Mouse (Mus musculus): ENCODE measurements around the gene AI837181.

Gene AI837181

DNA sequence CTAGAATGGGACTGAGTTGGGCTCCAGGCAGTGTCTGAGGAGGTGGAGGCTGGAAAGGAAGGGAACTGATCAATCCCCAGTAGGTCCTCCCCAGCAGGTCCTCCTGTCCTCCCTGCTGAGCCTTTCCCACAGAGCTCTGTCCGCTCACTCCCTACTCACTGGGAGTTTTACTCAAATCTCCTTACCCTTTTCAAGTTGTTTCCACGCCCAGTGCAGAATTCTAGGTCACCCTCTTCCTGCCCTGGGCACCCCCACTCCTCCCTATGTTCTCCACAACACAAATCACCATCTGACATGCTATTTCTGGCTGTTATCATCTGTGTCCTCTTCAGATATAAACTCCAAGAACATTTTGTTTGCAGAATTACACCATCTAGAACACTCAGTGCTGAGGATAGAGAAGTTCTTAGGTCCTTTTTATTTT, 10.4 kb upstream of the AI837181 start:
- no peak for DNase-seq (ENCODE audit: extremely low spot score, low spot score)

DNA sequence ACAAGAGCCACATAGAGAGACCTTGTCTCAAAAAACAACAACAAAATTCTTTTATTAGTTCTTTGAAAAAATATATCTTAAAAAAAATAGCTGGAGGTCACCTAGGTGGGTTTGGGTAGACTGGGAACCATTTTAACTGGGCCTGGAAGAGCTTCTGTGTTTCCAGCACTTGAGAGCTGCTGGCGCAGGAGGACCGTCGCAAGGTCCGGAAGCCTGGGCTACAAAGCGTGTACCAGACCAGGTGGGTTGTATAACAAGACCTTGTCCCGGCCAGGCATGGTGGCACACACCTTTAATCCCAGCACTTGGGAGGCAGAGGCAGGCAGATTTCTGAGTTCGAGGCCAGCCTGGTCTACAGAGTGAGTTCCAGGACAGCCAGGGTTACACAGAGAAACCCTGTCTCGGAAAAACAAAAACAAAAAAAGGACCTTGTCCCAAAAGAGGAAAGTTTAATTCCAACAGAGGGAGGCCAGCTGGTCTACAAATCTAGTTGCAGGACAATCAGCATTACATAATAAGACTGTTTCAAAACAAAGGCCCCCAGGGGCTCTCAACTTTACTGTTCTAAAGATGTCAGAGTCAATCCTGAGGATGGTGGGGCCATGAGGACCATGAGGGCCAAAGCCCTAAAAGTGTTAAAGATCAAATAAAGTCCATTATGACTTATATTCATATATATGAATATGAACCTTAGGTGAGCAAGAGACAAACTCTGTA, 6.0 kb upstream of the AI837181 start:
- no peak for DNase-seq (ENCODE audit: extremely low spot score, low spot score)

DNA sequence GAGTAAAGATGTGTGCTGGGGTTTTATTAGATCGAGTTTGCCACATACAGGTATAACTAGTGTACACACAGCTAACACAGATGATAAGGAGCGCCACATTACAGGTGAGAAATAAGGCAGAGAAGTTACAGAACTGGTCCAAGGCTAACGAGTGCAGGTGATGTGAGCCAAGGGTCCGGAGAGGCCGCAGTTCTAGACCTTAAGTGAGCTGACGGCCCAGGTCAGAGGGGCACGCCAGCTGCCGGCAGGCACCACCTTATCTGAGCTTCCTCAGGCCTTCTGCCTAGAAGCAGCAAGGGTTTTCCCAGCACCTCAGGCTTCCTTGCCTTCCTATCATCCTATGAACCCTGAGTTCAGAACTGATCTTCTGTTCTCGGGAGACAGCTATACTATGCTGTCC, 5.3 kb upstream of the AI837181 start:
- DNase-seq (ENCODE audit: extremely low spot score, low spot score): no peak

DNA sequence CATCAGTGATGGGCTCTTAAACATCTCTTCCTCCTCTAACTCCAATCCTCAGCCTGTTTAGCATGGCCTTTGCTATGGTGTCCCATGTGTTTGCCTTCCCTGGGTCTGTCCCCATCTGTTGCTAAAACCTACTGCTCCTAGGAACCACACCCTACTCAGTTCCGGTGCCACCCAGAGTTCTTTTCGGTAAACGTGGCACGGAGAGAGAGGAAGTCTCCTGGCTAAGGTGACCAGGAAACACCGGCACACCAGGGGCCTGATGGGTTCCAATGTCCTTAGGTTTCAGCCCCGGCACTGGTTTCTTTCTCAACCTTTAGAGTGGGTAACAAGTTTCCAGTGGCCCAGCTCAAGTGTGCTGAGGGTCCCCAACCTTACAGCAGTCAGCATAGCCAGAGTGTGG, 4.4 kb upstream of the AI837181 start:
- DNase-seq (ENCODE audit: extremely low spot score, low spot score): no peak

DNA sequence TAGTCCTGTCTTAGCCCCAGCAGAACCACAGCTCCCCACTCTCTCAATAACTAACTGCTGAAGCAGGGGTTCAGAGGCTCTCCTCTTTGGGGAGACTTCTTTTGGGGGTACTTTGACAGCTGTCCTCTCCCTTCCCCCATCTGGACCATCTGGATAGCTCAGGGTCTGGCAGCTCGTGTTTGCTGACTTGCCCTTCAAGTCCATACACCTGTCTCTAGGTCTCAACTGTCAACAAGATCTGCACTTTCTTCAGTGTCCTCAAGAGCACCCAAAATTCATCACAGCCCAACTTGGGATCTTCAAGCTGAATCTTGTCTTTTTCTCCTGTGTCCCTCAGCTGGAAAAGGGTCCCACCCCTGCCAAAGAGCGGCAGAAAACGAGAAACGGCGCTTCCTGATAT, 3.2 kb upstream of the AI837181 start:
- DNase-seq (ENCODE audit: extremely low spot score, low spot score): no peak

DNA sequence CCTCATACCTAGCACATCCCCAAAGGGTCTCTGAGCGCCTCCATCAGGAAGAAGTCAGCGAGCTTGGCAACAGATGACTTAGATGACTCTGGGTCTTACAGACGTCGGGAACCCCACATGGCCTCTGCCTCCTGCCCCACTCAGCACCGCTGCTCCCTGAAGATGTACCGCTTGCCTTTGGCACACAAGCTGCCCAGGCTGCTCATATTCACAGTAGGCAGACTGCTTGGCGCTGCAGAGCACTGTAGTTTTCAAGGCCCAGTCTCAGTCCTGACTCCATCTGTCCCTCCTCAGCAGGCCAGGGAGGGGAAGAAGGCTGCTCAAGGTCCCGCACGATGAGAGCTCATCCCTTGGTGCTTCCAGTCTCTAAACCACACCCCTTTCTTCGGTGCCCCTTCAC, 2.7 kb upstream of the AI837181 start:
- DNase-seq (ENCODE audit: extremely low spot score, low spot score): no peak

DNA sequence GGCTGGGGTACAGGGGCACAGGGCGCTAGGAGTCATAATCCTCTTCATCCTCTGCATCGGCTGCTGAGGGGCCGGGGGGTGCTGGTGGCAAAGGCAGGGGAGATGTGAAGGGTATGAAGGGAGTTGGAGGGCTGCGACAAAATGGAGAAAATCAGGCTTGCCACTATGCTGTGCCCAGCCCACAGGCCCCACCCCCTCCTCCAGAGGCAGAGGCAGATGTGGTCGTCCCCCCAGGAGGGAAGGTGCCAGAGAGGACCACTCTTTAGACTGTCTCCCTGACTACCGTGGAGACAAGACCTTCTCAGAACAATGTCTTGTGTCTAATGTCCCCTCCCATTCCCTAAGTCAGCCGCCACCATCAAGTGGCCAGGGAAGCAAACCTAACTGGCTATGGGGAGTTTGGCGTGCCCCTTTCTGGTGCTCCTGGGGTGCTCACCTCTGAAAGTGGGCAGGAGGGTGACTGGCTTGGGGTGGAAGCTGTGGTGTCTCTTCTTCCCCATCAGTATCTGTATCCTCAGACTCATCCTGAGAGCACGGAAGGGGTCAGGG, 2.0 kb upstream of the AI837181 start:
- no peak for DNase-seq (ENCODE audit: extremely low spot score, low spot score)

DNA sequence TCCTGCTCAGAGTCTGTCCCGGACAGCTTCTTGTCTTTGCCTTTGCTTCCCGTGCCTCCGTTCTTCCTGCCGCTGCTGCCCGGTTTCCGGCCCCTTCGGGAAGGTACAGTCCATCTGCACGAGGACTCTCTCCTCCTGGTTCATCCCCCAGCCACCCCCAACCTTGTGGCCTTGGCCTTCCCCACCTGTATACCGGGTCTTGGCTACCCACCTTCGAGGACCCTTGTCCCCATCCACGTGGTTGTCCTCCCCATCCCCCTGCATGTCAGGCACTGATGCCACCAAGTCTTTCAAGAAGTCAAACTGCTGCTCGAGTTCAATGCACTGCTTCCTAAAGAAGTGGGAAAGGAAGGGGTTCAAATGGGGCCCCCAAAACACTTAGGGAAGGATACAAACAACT, 1.4 kb upstream of the AI837181 start:
- no peak for DNase-seq (ENCODE audit: extremely low spot score, low spot score)

DNA sequence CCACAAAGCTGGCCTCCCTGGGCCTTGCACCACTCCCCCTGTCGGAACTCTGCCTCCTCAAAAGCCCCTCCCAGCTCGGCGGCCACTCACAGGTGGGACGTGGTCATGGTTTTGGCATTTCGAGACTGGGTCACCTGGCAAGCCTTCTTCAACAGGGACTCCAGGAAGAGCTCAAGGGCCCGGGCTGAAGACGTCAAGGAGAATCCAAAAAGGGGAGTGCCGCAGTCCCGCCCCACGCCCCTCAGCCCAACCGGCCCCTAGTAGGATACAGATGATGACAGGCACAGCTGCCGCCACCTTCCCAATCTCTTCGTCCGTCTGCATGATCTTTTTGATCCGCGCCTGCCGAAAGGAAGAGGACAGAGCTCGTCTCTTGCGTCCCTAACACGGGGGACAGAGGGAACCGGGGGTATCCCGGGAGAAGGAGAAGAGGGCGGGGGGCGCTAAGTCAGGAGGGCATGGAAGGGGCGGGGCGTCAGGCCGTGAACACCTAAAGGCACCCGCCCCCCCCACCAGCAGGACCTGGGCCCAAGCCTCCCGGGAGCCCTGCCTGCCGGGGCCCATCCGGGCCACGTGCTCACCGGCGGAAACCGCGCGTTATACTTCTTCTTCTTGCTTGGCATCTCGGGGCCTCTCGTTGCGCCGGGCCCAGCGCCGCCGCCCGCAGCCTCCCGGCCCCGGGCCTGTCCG, 707 bp upstream of the AI837181 start:
- DNase-seq (ENCODE audit: extremely low spot score, low spot score): no peak

DNA sequence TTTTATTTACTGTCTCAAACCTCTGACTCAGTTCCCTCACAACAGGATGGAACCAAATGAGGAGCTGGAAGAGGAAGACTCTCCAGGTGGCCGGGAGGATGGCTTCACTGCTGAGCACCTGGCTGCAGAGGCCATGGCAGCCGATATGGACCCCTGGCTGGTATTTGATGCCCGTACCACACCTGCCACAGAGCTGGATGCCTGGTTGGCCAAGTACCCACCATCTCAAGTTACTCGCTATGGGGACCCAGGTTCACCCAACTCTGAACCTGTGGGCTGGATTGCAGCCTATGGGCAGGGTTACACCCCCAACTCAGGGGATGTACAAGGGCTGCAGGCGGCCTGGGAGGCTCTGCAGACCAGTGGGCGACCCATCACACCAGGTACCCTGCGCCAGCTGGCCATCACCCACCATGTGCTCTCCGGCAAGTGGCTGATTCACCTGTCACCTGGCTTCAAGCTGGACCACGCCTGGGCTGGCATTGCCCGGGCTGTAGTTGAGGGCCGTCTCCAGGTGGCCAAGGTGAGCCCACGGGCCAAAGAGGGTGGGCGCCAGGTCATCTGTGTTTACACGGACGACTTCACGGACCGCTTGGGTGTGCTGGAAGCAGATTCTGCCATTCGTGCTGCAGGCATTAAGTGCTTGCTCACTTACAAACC, 1.1 kb downstream of the AI837181 start:
- no peak for DNase-seq (ENCODE audit: extremely low spot score, low spot score)

DNA sequence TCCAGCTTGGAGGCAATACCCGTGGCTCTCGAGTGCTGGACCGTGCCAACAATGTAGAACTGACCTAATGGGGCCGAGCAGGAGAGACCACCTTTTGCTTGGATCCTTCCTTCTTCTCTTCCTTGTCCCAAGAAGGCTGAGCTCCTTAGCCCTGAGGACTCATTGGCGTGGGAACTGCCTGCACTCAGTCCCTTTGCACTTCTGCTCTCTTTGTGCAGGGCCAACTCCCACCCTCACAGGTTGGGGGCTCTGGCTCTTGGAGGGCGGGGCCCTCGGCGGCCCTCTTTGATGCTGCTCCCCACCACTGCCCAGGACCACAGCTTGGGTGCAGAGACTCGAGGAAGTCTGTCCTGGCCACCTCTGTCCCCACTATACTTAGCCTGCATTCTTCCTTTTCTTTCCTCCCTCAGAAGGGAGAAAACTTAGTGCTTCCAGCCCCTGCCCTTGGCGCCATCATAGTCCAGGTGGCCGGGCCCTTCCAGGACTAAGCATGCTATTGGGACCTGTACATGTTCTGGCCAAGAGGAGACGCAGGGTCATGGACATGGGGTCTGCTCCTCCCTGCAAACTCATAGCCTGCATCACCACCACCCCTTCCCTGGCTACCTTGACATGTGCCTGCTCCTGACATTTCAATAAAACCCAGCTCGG, 1.8 kb downstream of the AI837181 start:
- DNase-seq (ENCODE audit: extremely low spot score, low spot score): no peak

DNA sequence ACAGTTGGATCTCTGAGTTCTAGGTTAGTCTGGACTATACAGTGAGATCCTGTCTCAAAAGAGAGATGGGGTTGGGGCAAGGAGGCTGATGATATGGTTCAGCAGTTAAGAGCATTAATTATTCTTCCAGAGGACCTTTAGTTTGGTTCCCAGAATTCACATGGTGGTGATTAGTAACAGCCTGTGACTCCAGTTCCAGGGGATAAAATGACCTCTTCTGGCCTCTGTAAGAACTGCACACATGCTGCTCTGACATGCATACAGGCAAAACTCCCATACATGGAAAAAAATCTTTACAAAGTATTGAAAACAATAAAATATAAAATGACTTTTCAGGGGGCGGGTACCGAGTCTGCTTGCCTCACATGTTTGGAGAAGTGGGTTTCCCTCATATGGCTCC, 3.1 kb downstream of the AI837181 start:
- no peak for DNase-seq (ENCODE audit: extremely low spot score, low spot score)

DNA sequence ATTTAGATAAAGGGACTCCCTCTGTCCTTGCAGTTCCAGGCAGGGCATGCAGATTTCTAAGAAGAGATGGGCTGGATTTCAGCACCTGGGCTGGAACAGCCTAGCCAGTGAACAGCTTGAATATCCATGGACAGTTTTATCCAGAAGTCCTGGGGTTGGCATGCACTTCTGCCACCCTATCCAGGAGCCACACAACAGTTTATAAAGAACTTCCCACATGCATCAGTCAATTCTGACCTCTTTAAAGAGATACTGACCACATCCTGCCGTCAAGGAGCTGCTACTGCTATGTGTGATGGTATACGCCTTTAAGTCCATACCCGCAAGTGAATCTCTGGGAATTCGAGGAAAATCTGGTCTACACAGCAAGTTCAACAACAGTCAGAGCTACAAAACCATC, 4.3 kb downstream of the AI837181 start:
- no peak for DNase-seq (ENCODE audit: extremely low spot score, low spot score)

DNA sequence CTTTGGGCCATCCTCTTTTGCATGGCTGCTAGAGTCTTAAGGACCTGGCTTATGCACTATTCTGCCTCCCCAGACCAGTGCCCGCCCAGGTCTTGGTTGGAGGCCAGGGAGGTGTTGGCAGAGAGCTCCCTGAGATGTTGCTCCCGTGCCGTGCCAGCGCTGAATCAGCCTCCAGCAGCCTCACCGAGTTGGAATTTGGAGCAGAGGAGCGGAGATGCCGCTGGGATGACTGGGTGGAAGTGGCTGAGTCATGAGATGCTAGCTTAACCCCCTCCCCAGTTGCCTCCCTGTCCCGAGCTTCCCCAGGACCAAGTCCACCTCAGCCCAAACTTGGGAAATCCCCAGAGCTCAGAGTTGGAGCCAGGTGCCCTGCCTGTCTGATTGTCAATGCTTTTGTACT, 4.9 kb downstream of the AI837181 start:
- no peak for DNase-seq (ENCODE audit: extremely low spot score, low spot score)

DNA sequence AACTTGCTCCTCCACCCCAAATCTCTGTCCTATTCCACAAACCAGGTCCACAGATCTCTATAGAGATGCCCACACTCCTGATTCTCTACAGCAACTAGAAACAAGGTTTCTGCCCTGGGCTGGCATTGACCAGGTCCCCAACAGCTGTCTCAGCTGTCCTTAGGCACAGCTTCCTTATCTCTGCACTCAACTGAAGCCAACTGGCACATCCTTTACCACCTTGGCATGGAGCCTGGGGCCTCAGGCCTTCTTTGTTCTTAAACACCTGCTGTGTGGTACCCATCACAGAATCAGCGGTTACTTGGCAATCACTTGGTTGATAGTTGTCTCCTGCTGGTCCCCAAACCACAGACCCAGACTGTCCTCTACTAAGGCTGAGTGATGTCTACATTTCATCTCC, 5.5 kb downstream of the AI837181 start:
- DNase-seq (ENCODE audit: extremely low spot score, low spot score): no peak

DNA sequence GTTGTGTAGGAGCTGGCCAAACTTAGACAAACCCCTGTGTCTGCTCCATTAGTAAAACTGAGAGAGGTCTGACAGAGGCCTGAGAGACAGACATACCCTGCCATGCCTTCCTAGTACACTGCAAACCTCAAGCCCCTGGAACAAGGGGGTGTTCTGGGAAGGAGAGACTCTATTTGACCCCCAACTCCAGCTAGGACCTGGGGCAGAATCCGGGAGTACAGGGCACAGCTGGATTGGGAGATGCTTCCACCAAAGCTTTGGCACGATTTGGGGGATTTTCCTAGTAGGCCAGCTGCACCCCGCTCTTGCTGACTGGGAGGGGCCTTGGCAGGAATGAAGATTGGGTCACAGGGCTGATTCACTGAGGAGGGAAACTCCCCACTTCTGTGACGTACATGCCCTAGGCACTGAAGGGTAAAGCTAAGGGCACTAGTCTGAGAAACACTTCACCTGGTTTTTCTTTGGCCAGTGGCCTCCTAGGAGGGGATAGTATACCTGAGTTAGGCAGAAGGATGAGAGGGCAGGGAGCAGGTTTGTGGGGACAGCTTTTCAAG, 7.0 kb downstream of the AI837181 start:
- no peak for DNase-seq (ENCODE audit: extremely low spot score, low spot score)

DNA sequence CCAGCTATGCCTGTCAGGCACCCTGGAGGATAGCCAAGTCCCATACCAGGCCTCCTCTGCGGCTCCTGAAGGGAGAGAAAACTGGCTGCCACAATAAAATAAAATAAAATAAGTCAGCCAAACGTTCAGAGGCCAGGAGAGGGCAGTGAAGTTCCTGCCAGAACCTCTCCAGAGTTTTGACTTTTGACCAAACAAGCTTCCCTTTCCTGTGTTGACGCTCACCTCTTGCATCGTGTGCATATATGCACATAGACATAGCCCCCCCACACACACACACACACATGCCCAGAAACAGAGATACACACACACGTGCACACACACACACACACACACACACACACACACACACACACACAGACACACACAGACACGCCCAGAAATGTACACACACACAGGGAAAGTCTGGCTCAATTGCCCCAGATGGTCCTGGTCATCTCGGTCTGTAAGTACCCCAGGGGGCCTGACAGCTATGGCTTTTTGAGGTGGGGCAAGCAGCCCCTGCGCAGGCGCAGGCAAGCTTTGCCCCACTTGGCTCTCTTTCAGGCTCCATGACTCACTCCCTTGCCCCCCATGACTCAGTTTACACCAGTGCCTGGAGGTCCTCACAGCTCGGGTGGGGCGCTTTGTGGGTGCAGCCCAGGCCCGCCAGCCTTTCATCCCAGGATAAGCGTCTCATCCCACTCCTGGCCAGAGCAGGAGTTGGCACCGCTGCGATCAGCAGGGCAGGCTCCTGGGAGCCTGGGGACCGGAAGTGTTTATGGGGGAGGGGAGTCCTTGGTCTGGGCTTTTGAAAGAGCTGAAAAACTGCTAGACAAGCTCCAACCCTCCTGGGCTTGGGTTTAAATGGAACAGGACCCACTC, 8.3 kb downstream of the AI837181 start:
- peak; percentile 39 for DNase-seq (ENCODE audit: extremely low spot score, low spot score)

DNA sequence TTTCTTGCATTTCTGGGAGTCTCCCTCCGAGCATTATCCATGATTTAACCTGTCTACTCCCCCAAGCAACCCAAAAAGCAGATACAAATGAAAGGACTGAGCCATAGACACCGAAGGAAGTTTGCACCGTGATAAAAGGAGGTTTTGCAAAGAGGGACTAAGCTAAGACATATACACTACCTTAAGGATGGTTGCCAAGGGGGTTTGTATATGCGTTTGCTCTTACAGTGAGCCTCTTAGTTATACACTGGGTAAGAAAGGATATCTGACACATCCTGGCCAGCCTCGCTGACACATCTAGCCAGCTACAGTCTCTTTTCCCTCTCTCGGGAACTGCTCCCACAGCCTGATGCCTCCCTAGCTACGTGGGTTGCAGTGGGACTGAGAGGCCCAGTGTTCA, 9.0 kb downstream of the AI837181 start:
- no peak for DNase-seq (ENCODE audit: extremely low spot score, low spot score)

DNA sequence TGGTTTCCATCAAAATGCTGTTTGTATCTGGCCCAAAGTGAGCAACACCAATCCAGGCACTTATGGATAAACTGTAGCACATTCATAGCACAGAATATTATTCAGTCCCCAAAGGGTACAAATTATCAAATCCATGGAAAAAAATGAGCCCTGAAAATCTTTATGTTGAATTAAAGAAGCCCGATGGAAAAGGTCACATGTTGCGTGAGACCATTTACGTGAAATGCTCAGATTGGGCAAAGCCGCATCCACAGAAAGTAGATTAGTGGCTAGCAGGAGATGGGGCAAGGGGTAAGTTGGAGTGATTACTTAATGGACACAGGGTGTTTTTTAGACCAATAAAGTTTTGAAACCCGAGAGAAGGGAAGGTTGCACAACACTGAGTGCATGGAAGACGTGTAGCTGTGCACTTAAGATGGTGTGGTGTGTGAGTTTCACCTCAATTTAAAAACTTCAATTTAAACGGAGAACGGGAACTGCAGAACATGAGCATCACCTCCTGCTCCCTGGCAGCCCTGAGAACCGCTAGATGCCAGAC, 19.5 kb downstream of the AI837181 start:
- no peak for DNase-seq (ENCODE audit: extremely low spot score, low spot score)

DNA sequence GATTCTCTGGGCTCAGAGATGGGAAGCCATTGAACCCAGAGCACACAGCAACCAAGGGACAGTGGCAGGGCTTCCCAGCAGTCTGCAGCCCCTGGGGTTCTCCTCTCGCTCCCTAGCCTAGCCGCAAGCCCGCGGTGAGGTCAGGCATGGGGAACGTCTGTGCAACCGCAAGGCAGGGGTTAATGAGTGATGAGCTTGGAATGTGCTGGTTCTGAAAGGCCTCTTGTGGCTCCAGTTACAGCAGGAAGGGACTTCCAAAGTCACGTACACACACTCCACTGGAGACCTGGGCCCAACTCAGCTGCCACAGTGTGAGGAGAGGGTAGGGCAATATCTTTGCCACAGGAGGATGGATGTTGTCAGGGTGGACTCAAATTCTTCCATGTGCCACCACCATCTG, 20.0 kb downstream of the AI837181 start:
- no peak for DNase-seq (ENCODE audit: extremely low spot score, low spot score)

Measured in neural tube, embryonic 10.5 days (tissue).